Mouse (Mus musculus) hindbrain, embryonic 16.5 days (tissue): ENCODE measurements around the gene C2cd2l. TPM values are rescaled to one million over a fixed set of nuclear protein-coding genes. Genes with fewer than 3 reads are reported as not detected.

Source experiments
- ATAC-seq: fragments of 200-750 bp; cut with Nextera tagmentation; 2 replicates; pipeline ENCODE4 v1.8.0; 2017; ENCODE audit warnings: moderate TSS enrichment, moderate library complexity
- H3K27ac ChIP-seq: fragments of 300-500 bp; sonication (generic); 2 replicates; pipeline ENCODE4 v1.5.1; 2014; ENCODE audit warnings: low read depth, mild to moderate bottlenecking, control low read depth, low read length, moderate library complexity
- H3K27me3 ChIP-seq: fragments of 300-500 bp; sonication (generic); replicated peaks from 2 replicates; pipeline ENCODE4 v1.6.1; 2014; ENCODE audit warnings: low read length; ENCODE audit not compliant: control insufficient read depth, insufficient read depth
- H3K36me3 ChIP-seq: fragments of 300-500 bp; sonication (generic); 2 replicates; pipeline ENCODE4 v1.6.1; 2014; ENCODE audit warnings: mild to moderate bottlenecking, low read length, moderate library complexity, mixed read lengths; ENCODE audit not compliant: control insufficient read depth, insufficient read depth
- H3K4me1 ChIP-seq: fragments of 300-500 bp; sonication (generic); 2 replicates; pipeline ENCODE4 v1.6.1; 2014; ENCODE audit warnings: low read depth, low read length; ENCODE audit not compliant: control insufficient read depth, insufficient read depth
- H3K4me2 ChIP-seq: fragments of 300-500 bp; sonication (generic); 2 replicates; pipeline ENCODE4 v1.6.1; 2014; ENCODE audit warnings: mild to moderate bottlenecking, low read length, control low read depth, moderate library complexity
- H3K4me3 ChIP-seq: fragments of 300-500 bp; sonication (generic); 2 replicates; pipeline ENCODE4 v1.5.1; 2014; ENCODE audit warnings: mild to moderate bottlenecking, low read length, control low read depth, moderate library complexity
- H3K9ac ChIP-seq: fragments of 300-500 bp; sonication (generic); 2 replicates; pipeline ENCODE4 v1.6.1; 2014; ENCODE audit warnings: low read depth, mild to moderate bottlenecking, control low read depth, low read length, moderate library complexity
- H3K9me3 ChIP-seq: fragments of 300-500 bp; sonication (generic); 2 replicates; pipeline ENCODE4 v1.6.1; 2014; ENCODE audit warnings: mild to moderate bottlenecking, low read length, moderate library complexity; ENCODE audit not compliant: control insufficient read depth
- whole genome bisulfite sequencing: fragments of 180-500 bp; shearing (Covaris S2); extraction: QIAGEN DNeasy Blood & Tissue Kit; methylation state at CpG from one replicate; pipeline ENCODE4 v1.1.7; 2014; 5-methylcytosine and 5-hydroxymethylcytosine counted together
- polyA plus RNA-seq: library from polyadenylated mRNA; unstranded; fragments of >200 nt; fragmentation: Nextera tagmentation; extraction: Ambion mirVana; gene quantifications from 2 replicates; pipeline ENCODE4 v1.2.1, GENCODE M21; 2015

The C2cd2l gene
- polyA plus RNA-seq, 1 experiment from 2014 or later = 23.1 TPM

GRCm38 (mm10) chr9:44347621-44348020, 27.5 kb upstream of the C2cd2l start:
- Histone ChIP-seq H3K4me3 (no peak overlapping the region), H3K9me3 (no peaks in the 10 kb centered on the region), H3K36me3 (peaks cover 44% of the 10 kb centered on the region), H3K4me1 (peaks cover 5% of the 10 kb centered on the region), H3K27ac (no peak overlapping the region), H3K27me3 (no peaks in the 10 kb centered on the region), H3K4me2 (no peak overlapping the region), H3K9ac (no peak overlapping the region)
- no peak for ATAC-seq
- WGBS = 91% methylated on average over 4 of the region's 4 CpGs

DNA sequence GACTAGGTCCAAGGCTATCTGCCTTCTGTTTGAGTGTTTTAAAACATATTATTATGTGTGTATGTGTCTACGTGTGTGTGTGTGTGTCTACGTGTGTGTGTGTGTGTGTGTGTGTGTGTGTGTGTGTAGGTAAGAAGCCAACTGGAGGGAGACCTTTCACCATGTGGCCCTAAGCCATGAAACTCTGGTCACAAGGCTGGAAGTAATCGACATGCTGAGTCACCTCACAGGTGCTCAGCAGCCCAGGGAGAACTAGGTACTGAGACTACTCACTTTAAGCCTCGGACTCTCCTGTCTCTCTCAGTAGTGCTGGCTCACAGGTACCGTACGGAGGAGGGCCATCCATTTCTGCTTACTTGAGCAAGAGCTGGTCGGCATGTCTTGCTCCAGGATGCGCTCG, 27.1 kb upstream of the C2cd2l start:
- 94% methylated on average over 9 of the region's 9 CpGs for WGBS
- H3K36me3 ChIP-seq = peaks cover 40% of the 10 kb centered on the region

DNA sequence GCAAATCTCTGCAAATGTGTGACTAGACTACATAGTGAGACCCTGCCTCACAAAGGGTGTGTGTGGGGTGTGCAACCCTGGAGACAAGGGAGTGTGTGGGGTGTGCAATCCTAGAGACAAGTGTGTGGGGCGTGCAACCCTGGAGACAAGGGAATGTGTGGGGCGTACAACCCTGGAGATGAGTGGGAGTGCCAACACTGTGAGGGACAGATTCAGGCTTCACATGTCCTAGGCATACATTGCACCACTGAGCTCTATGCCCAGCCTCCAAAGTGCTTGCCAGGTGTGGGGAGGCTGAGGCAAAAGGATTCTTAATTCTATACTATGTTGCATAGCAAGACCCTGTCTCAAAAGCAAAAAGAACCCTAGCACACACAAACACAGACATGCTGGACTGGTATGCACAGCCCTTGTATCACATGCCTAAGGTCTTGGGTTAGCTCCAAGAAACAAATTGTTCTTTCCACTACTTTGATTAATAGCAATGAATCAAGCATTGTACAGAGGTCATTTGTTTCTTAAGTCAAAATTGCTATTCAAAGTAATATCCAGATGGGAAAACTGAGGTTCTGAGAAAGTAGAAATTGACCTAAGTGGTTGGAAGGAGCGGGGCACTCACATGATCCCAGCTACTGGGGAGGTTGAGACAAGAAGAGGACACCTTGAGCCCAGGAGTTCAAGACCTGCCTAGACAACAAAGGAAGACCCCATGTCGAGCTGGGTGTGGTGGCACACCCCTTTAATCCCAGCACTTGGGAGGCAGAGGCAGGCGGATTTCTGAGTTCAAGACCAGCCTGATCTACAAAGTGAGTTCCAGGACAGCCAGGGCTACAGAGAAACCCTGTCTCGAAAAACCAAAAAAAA, 25.7 kb upstream of the C2cd2l start:
- Histone ChIP-seq H3K4me1 (peaks cover 5% of the 10 kb centered on the region), H3K36me3 (peaks cover 28% of the 10 kb centered on the region)
- 84% methylated on average over 6 of the region's 6 CpGs for WGBS

More for the DNA sequence above, 27.1 kb upstream of the C2cd2l start:
- H3K27me3 ChIP-seq = no peaks in the 10 kb centered on the region
- no peak overlapping the region for H3K27ac ChIP-seq
- H3K9me3 ChIP-seq = no peaks in the 10 kb centered on the region
- no peak overlapping the region for H3K4me3 ChIP-seq
- H3K9ac ChIP-seq = no peak overlapping the region
- ATAC-seq = no peak
- H3K4me1 ChIP-seq = peaks cover 5% of the 10 kb centered on the region
- H3K4me2 ChIP-seq = no peak overlapping the region

GRCm38 (mm10) chr9:44343781-44344421, 23.8 kb upstream of the C2cd2l start, which contains the start of gene Hmbs:
Gene Hmbs (minus strand): TSS chr9:44344228.
- H3K4me3 ChIP-seq = peak within 1 kb of the TSS; percentile 77
- peak within 1 kb of the TSS; percentile 99 for H3K27ac ChIP-seq
- H3K36me3 ChIP-seq = peaks cover 18% of the 10 kb centered on the region
- no peaks in the 10 kb centered on the region for H3K27me3 ChIP-seq
- H3K4me1 ChIP-seq = peaks cover 5% of the 10 kb centered on the region
- ATAC-seq = peak; percentile 97
- WGBS = under 1% methylated on average over 39 of the region's 39 CpGs
- H3K9ac ChIP-seq = peak within 1 kb of the TSS; percentile 80
- no peaks in the 10 kb centered on the region for H3K9me3 ChIP-seq
- peak within 1 kb of the TSS; percentile 55 for H3K4me2 ChIP-seq

More for the DNA sequence above, 25.7 kb upstream of the C2cd2l start:
- Histone ChIP-seq H3K4me2 (no peak overlapping the region), H3K4me3 (no peak overlapping the region), H3K27me3 (no peaks in the 10 kb centered on the region), H3K9me3 (no peaks in the 10 kb centered on the region), H3K27ac (no peak overlapping the region), H3K9ac (no peak overlapping the region)
- ATAC-seq = no peak

GRCm38 (mm10) chr9:44343290-44343689, 23.2 kb upstream of the C2cd2l start:
- H3K36me3 ChIP-seq = peaks cover 12% of the 10 kb centered on the region
- H3K27me3 ChIP-seq = no peaks in the 10 kb centered on the region
- H3K4me1 ChIP-seq = peaks cover 5% of the 10 kb centered on the region
- ATAC-seq = peak; percentile 4
- H3K9me3 ChIP-seq = no peaks in the 10 kb centered on the region
- peak overlapping the region; percentile 77 for H3K4me3 ChIP-seq
- H3K4me2 ChIP-seq = peak overlapping the region; percentile 55
- peak overlapping the region; percentile 99 for H3K27ac ChIP-seq
- peak overlapping the region; percentile 80 for H3K9ac ChIP-seq
- WGBS = 16% methylated on average over 6 of the region's 6 CpGs

DNA sequence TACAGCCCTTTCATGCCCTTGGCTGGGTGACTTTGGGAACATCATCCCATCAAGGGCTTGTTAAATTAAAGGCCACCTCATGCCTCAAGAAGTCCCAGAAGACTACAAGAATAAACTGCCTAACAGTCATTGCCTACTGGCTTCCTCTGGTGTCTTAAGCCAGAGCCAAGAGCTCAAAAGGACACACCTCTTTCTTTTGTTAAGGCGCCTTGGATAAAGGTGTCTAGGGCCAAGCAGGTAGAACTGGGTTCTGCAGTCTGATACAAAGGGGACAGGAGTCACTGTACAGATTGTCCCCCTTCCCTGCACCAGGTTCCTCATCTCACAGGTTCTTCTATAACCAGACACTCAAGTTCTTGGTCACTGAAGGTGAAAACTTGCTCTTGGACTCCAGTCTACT, 22.5 kb upstream of the C2cd2l start:
- no peak overlapping the region for H3K4me3 ChIP-seq
- H3K4me1 ChIP-seq = peaks cover 8% of the 10 kb centered on the region
- ATAC-seq = no peak
- peaks cover 7% of the 10 kb centered on the region for H3K36me3 ChIP-seq
- H3K27ac ChIP-seq = no peak overlapping the region
- no peaks in the 10 kb centered on the region for H3K9me3 ChIP-seq
- H3K9ac ChIP-seq = no peak overlapping the region
- H3K4me2 ChIP-seq = no peak overlapping the region; the same call in 1 of the 2 replicates
- WGBS = 100% methylated on average over 1 of the region's 1 CpGs
- H3K27me3 ChIP-seq = no peaks in the 10 kb centered on the region

GRCm38 (mm10) chr9:44342173-44342572, 22.1 kb upstream of the C2cd2l start:
- Histone ChIP-seq H3K4me3 (no peak overlapping the region), H3K4me1 (peaks cover 13% of the 10 kb centered on the region), H3K9me3 (no peaks in the 10 kb centered on the region), H3K36me3 (peaks cover 3% of the 10 kb centered on the region; the same call in 1 of the 2 replicates), H3K27me3 (no peaks in the 10 kb centered on the region), H3K27ac (no peak overlapping the region), H3K4me2 (no peak overlapping the region), H3K9ac (no peak overlapping the region)
- WGBS = 87% methylated on average over 3 of the region's 3 CpGs
- ATAC-seq = no peak

GRCm38 (mm10) chr9:44341487-44341886, 21.4 kb upstream of the C2cd2l start:
- Histone ChIP-seq H3K9me3 (no peaks in the 10 kb centered on the region), H3K4me2 (no peak overlapping the region), H3K27me3 (no peaks in the 10 kb centered on the region), H3K27ac (no peak overlapping the region), H3K4me3 (no peak overlapping the region), H3K4me1 (peaks cover 20% of the 10 kb centered on the region), H3K9ac (no peak overlapping the region), H3K36me3 (peaks cover 1% of the 10 kb centered on the region; the same call in 1 of the 2 replicates)
- 88% methylated on average over 5 of the region's 5 CpGs for WGBS
- ATAC-seq = no peak

- H3K27ac ChIP-seq = no peak overlapping the region
- H3K4me2 ChIP-seq = no peak overlapping the region
- no peak for ATAC-seq
- H3K27me3 ChIP-seq = no peaks in the 10 kb centered on the region
- peaks cover 26% of the 10 kb centered on the region for H3K4me1 ChIP-seq
- H3K9me3 ChIP-seq = no peaks in the 10 kb centered on the region
- no peak overlapping the region for H3K4me3 ChIP-seq
- 87% methylated on average over 5 of the region's 5 CpGs for WGBS
- H3K36me3 ChIP-seq = peaks cover 1% of the 10 kb centered on the region; the same call in 1 of the 2 replicates
- no peak overlapping the region for H3K9ac ChIP-seq
Measured at GRCm38 (mm10) chr9:44338574-44338973, 18.5 kb upstream of the C2cd2l start.
